22 mouse cellular contexts compared by ENCODE assay signal in genomic region chr11:51329837-51330714, GRCm38 (mm10). TPM values are rescaled to one million over a fixed set of nuclear protein-coding genes. Genes with fewer than 3 reads are reported as not detected.
DNase-seq lines count a peak whose midpoint lies in the region; ATAC-seq lines count a peak whose summit lies in the region.
"Had no signal": no experiment of that assay in that cellular context is flagged by ENCODE, and none has a peak within 500 bp of the region (broad histone marks: within the 10 kb centered on the region; RNA-seq: fewer than 3 reads in every experiment).

No protein-coding gene starts in this region.

- no peaks in the 10 kb centered on the region for H3K36me3 ChIP-seq in limb, embryonic 15.5 days
- H3K36me3 ChIP-seq in limb, embryonic 10.5 days = no peaks in the 10 kb centered on the region
- H3K36me3 ChIP-seq in macrophage (ENCODE audit: inconsistent target) = no peaks in the 10 kb centered on the region
- H3K36me3 ChIP-seq: heart, embryonic 10.5 days; limb, embryonic 13.5 days; neural tube, embryonic 15.5 days had no signal

- H3K27me3 ChIP-seq in limb, embryonic 15.5 days = no peaks in the 10 kb centered on the region
- no peaks in the 10 kb centered on the region for H3K27me3 ChIP-seq in limb, embryonic 10.5 days (ENCODE audit: low read depth, poor library complexity, severe bottlenecking)
- H3K27me3 ChIP-seq: limb, embryonic 13.5 days; neural tube, embryonic 15.5 days had no signal

- no peak for DNase-seq in limb, embryonic 10.5 days (ENCODE audit: low spot score)
- DNase-seq in 3T3-L1 (ENCODE audit: low read depth, low spot score) = peak; percentile 58
- DNase-seq in Muller cell, postnatal 12 days (ENCODE audit: inconsistent ontology term) = peak; percentile 52
- no peak for DNase-seq in layer of hippocampus, postnatal 25 days (ENCODE audit: extremely low spot score in 1 of 2, low spot score in 1 of 2)
- DNase-seq: cerebellum, adult 18-20 months; cerebellum, postnatal 14 days; kidney, adult 9 months; kidney, postnatal 25 days; layer of hippocampus, postnatal 36 days; thymus, adult 18-20 months; thymus, postnatal 36 days had no signal

- H3K4me1 ChIP-seq in limb, embryonic 15.5 days = 0 out of 2 replicates have a peak, but pooled peaks cover 8% of the 10 kb centered on the region
- H3K4me1 ChIP-seq in limb, embryonic 10.5 days = peaks cover 13% of the 10 kb centered on the region
- H3K4me1 ChIP-seq: neural tube, embryonic 15.5 days had no signal

- H3K4me2 ChIP-seq in limb, embryonic 15.5 days = no peak overlapping the region
- H3K4me2 ChIP-seq: limb, embryonic 13.5 days; midbrain, embryonic 11.5 days; neural tube, embryonic 15.5 days had no signal

- no peak overlapping the region for H3K9ac ChIP-seq in limb, embryonic 15.5 days
- H3K9ac ChIP-seq: limb, embryonic 13.5 days; liver, embryonic 14.5 days; neural tube, embryonic 15.5 days had no signal

- ATAC-seq in limb, embryonic 15.5 days (ENCODE audit: insufficient number of reproducible peaks, low FRiP score, low TSS enrichment, low read depth) = 0 out of 2 replicates have a peak, but pooled peaks have one; percentile 55
- no peak for ATAC-seq in erythroblast, adult 5-6 weeks (replicated peaks; ENCODE audit: low FRiP score, poor library complexity, severe bottlenecking)
- ATAC-seq: hindbrain, postnatal 0 days; intestine, embryonic 16.5 days had no signal

- H3K79me2 ChIP-seq in macrophage (ENCODE audit: inconsistent target) = no peaks in the 10 kb centered on the region

- H3K4me3 ChIP-seq in limb, embryonic 15.5 days = no peak overlapping the region
- H3K4me3 ChIP-seq in limb, embryonic 10.5 days = no peak overlapping the region
- no peak overlapping the region for H3K4me3 ChIP-seq in macrophage (ENCODE audit: inconsistent target)
- H3K4me3 ChIP-seq: heart, embryonic 10.5 days; layer of hippocampus, adult 2 months; limb, embryonic 13.5 days; neural tube, embryonic 15.5 days had no signal

- WGBS in limb, embryonic 15.5 days = 71% methylated on average over 11 of the region's 11 CpGs
- WGBS in limb, embryonic 10.5 days = 85% methylated on average over 11 of the region's 11 CpGs
- WGBS in macrophage (ENCODE audit: missing documents) = 73% methylated on average over 11 of the region's 11 CpGs

- H3K27ac ChIP-seq in limb, embryonic 15.5 days = no peak overlapping the region
- no peak overlapping the region for H3K27ac ChIP-seq in limb, embryonic 10.5 days
- H3K27ac ChIP-seq in macrophage = peak overlapping the region; percentile 25
- H3K27ac ChIP-seq: heart, embryonic 10.5 days; hindbrain, postnatal 0 days; layer of hippocampus, adult 2 months; limb, embryonic 13.5 days; liver, embryonic 14.5 days; neural tube, embryonic 15.5 days had no signal

- H3K9me3 ChIP-seq in limb, embryonic 15.5 days = no peaks in the 10 kb centered on the region
- H3K9me3 ChIP-seq in limb, embryonic 10.5 days (replicated peaks) = no peaks in the 10 kb centered on the region
- H3K9me3 ChIP-seq: heart, embryonic 10.5 days; limb, embryonic 13.5 days; neural tube, embryonic 15.5 days had no signal

RNA-seq across cellular contexts. Expression of gene Col23a1, which starts 40.4 kb away (rescaled TPM):
- polyA plus RNA-seq in limb, embryonic 15.5 days (2015; fragmentation: Nextera tagmentation; extraction: Ambion mirVana) = 18.9 and 23.6 TPM in 2 replicates
- polyA plus RNA-seq in limb, embryonic 10.5 days (2016; fragmentation: Nextera tagmentation; extraction: Ambion mirVana) = 17.0 and 24.1 TPM in 2 replicates
- under 1 TPM in 20 of 26 experiments, not detected in 6; 0.12 to 0.82 (median 0.39) TPM for total RNA-seq in macrophage (2018; cell fraction: chromatin; rRNA removed)
- under 1 TPM; 0.08 to 0.90 (median 0.43) TPM for total RNA-seq in macrophage (2018; cell fraction: cytosol; rRNA removed)
- 1 to 10 TPM in 3 of 26 experiments, under 1 TPM in 23; 0.11 to 1.4 (median 0.38) TPM for total RNA-seq in macrophage (2018; cell fraction: nucleus; rRNA removed)
- 0.21 to 0.40 TPM (median 0.35 TPM) in 3 replicates for polyA plus RNA-seq in macrophage (2018)
- total RNA-seq in erythroblast, adult 5-6 weeks (2015; ENCODE audit: low replicate concordance) = not detected in 2 replicates
- 0.09 and 0.14 TPM in 2 replicates for total RNA-seq in erythroblast, adult 5-6 weeks (2017; ENCODE audit: low replicate concordance)
- 1 to 10 TPM; 5.0 to 5.4 TPM for total RNA-seq in layer of hippocampus, postnatal 25 days (2021)

Comparison
In these comparisons a context has a peak if more than half of its experiments do, and no peak if none do; other contexts are left out.
1. DNase-seq: peak in 3T3-L1 (single experiment) and Muller cell, postnatal 12 days (single experiment); none in limb, embryonic 10.5 days (single experiment) and layer of hippocampus, postnatal 25 days (0 of 2).
2. RNA of gene Col23a1, which starts 40.4 kb away (polyA plus RNA-seq): 17.0 to 24.1 TPM in limb, embryonic 10.5 days and 18.9 to 23.6 TPM in limb, embryonic 15.5 days; 0.21 to 0.40 TPM in macrophage; every median in the first group is over 10 times any median in the second.